Mouse (Mus musculus) bone marrow, adult 2 months (tissue): ENCODE measurements around the gene Slf1.

ENCODE experiments used
- CTCF ChIP-seq: fragments of 200-500 bp; IDR thresholded peaks from 2 replicates; pipeline ENCODE4 v1.5.1; 2011; ENCODE audit warnings: low read length, control low read depth; ENCODE audit not compliant: control insufficient read depth, insufficient read depth
- POLR2A ChIP-seq: fragments of 200-500 bp; IDR thresholded peaks from 2 replicates; pipeline ENCODE4 v1.6.1; 2011; ENCODE audit warnings: low read depth, mild to moderate bottlenecking, control low read depth, low read length, borderline replicate concordance; ENCODE audit not compliant: control insufficient read depth

- TF ChIP-seq POLR2A (no peak), CTCF (no peak)
Measured at GRCm38 (mm10) chr13:77002628-77003027, 132.6 kb downstream of the Slf1 start.
